Mouse (Mus musculus) brown adipose tissue, adult 24 weeks (tissue): ENCODE measurements at regions not wholly inside any gene's neighbourhood (a gene's known extent, or its start where the extent isn't known, plus 50 kb on each side); places are given as distances from the start of the nearest gene placed in this dataset.

Source experiments
- H3K27ac ChIP-seq: fragments of 200-500 bp; replicated peaks from 2 replicates; pipeline ENCODE4 v1.5.1; 2012; ENCODE audit warnings: low read depth, mild to moderate bottlenecking, low read length
- H3K4me1 ChIP-seq: fragments of 200-500 bp; 2 replicates; pipeline ENCODE4 v1.6.1; 2012; ENCODE audit warnings: low read length, mixed read lengths; ENCODE audit not compliant: control insufficient read depth, insufficient read depth, insufficient read length
- H3K4me3 ChIP-seq: fragments of 200-500 bp; 2 replicates; pipeline ENCODE4 v1.5.1; 2012; ENCODE audit warnings: low read depth, mild to moderate bottlenecking, low read length, moderate library complexity; ENCODE audit not compliant: insufficient read depth

DNA sequence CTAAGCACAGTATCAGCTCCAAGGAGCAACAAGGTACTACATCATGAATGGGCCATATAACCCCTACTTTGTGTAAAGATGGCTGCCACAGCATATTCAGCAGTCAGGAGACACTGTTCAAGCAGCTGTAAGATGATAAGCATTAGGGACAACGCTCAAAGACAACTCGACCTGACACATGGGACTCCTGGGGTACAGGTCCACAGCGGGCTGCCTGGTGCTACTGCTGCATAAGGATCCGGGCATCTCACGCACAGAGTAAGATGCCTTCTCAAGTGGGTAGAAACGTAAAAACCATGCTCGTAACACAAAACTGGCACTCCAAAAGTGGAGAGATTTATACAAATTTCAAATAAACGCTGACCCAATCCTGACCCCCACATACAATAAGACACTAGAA is 171.7 kb upstream of the Smim15 start:
- Histone ChIP-seq H3K4me1 (peaks cover 8% of the 10 kb centered on the region), H3K27ac (no peak overlapping the region), H3K4me3 (no peak overlapping the region)

- no peak overlapping the region for H3K4me3 ChIP-seq
- peaks cover 10% of the 10 kb centered on the region for H3K4me1 ChIP-seq
- H3K27ac ChIP-seq: no peak overlapping the region
These were observed 172.1 kb upstream of the Smim15 start for GRCm38 (mm10) chr13:107872137-107872536.

DNA sequence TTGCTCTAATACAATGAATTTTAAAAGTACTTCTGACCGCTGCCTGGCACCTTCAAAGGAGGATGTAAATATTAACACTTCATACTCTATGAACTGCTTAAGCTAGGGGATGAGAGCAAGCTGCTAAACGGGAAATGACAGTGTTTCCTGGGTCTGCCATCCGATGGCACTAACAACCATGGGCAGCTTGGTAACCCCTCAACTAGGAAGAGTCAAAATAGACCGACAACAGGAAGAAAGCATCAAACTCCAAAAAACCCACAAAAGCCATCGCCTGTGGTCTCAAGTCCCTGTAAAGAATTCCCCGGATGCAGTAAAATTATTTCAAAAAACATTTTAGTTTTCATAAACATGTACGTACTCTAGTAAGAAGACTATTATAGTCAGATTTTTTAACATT is 175.3 kb upstream of the Smim15 start:
- no peak overlapping the region for H3K4me3 ChIP-seq
- H3K4me1 ChIP-seq: peaks cover 12% of the 10 kb centered on the region
- no peak overlapping the region for H3K27ac ChIP-seq

DNA sequence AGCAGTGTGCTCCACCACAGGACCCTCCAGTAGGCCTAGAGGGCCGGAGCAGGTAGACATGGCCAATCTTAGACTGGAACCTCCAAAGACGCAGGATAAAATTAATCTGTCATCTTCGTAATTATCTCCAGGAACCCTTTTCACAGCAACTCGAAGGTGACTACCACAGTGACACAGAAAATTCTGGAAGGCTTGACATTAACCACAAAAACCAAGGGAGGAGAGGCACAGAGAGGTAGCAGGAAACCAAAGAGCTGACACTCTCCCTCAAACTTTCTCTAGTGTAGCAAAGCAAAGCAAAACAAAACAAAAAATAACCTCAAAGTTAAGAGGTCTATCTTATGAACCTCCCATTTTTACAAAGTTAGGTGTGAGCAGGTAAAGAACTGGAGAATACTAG is 177.4 kb upstream of the Smim15 start:
- Histone ChIP-seq H3K4me1 (0 out of 2 replicates have a peak, but pooled peaks cover 10% of the 10 kb centered on the region), H3K27ac (no peak overlapping the region), H3K4me3 (no peak overlapping the region)

DNA sequence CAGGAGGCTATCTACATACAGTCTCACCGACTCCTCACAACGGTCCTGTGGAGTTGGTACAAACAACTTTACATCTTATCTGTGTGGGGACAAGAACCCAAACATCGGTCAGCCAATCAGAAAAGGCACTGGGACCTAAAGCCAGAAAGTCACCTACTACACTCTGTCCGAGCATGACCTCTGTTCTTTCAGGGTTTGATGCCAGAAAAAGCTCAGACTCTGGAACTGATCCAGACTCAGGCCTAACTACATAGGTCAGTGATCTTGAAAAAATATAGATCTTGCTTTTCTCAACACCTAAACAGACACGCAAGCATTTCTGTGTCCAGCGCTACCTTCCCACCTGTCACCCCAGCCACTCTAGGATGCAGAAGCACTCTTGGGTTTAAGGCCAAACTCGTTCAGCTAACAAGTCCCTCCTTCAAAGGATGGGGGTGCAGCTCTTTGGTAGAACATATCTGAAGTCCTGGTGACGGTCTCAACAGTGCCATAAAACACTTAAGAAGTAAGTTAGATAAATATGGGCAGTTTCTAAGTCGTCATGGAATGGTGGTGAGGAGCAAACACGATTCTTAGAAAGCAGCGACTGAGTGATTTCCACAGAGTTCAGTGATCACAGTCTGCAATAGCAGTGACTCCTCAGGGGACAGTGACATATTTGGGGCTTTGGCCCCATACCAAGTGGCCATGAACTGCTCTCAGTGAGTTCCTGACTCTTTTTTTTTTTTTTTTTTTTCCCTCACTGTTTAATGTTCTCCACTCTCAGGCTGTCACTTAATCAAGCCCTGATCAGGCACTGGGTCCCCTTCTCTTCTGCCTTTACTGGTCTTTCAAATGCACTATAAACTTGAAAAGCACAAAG is 181.2 kb upstream of the Smim15 start:
- H3K4me3 ChIP-seq: no peak overlapping the region
- H3K4me1 ChIP-seq: 0 out of 2 replicates have a peak, but pooled peaks cover 6% of the 10 kb centered on the region
- H3K27ac ChIP-seq: no peak overlapping the region

DNA sequence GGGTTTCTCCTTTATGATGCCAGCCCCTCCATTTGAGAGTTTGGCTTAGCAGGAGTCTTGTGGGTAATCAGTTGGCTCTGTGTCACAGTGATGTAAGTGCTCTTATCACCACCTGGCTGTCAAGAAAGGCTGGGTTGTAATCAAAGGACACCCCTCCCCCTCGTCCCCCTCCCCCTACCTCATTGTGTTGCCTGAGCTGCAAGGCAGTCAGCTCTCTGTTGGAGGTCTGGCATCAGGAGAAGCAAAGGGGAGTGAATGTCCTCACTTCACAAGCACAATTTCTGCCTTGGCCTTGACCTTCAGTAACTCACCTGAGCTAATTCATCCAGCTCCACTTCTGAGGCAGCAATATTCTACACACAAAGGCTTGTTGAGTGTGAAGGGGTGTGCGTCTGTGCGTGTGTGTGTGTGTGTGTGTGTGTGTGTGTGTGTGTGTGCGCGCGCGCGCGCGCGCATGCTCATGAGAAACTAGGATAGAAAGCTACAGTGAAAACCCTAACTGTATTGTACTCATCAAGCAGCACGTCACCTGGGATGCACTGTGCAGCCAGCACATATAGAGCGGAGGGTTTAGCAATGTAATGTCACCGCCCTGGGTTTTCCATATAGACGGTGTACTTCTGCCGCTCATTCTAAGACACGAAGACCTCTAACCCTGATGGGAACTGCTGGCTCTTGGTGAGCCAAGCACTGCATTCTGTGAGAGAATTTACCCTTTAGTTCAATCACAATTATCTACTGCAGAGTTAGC is 182.7 kb upstream of the Smim15 start:
- Histone ChIP-seq H3K27ac (no peak overlapping the region), H3K4me1 (0 out of 2 replicates have a peak, but pooled peaks cover under 1% of the 10 kb centered on the region), H3K4me3 (no peak overlapping the region)

GRCm38 (mm10) chr13:107857043-107857755 is 187.0 kb upstream of the Smim15 start:
- Histone ChIP-seq H3K27ac (no peak overlapping the region), H3K4me3 (no peak overlapping the region)

GRCm38 (mm10) chr13:107850907-107851560 is 193.2 kb upstream of the Smim15 start:
- H3K27ac ChIP-seq: no peak overlapping the region
- peaks cover 12% of the 10 kb centered on the region for H3K4me1 ChIP-seq
- H3K4me3 ChIP-seq: no peak overlapping the region

More at GRCm38 (mm10) chr13:107857043-107857755, 187.0 kb upstream of the Smim15 start:
- peaks cover 6% of the 10 kb centered on the region; the same call in 1 of the 2 replicates for H3K4me1 ChIP-seq

GRCm38 (mm10) chr13:107848871-107849270 is 195.4 kb upstream of the Smim15 start:
- H3K4me1 ChIP-seq: peaks cover 17% of the 10 kb centered on the region

GRCm38 (mm10) chr13:107847179-107848012 is 196.8 kb upstream of the Smim15 start:
- peaks cover 22% of the 10 kb centered on the region for H3K4me1 ChIP-seq
- no peak overlapping the region for H3K27ac ChIP-seq
- H3K4me3 ChIP-seq: peak overlapping the region; percentile 21; the same call in 1 of the 2 replicates

More at GRCm38 (mm10) chr13:107848871-107849270, 195.4 kb upstream of the Smim15 start:
- Histone ChIP-seq H3K4me3 (no peak overlapping the region), H3K27ac (no peak overlapping the region)

DNA sequence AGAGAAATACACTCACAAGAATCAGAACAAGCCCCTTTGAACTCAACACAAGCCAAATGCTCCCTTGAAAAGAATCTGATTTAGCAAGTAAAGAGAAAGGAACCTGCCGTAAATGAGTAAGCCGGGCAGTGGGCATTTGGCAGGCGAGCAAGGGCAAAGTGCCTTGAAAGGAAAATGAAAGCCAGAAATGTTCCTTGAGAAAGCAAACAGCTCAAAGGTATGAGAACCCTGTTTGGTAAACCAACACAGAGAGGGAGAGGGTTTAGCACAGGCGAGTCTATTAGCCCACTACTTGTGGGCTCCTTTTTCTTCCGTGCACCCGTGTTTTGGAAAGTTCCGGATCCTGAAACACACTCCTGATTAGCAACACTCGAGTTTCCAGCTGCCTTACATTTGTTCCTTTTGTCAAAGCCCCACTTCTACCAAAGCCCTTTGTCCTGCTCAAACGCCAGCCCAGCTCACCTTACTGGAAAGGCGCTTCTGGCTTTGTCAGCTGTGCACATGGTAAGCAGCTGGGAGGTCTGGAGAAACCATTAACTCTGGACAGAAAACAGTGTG is 197.5 kb upstream of the Smim15 start:
- peaks cover 22% of the 10 kb centered on the region for H3K4me1 ChIP-seq
- peak overlapping the region; percentile 21; the same call in 1 of the 2 replicates for H3K4me3 ChIP-seq
- no peak overlapping the region for H3K27ac ChIP-seq

- no peak overlapping the region for H3K4me3 ChIP-seq
- H3K27ac ChIP-seq: no peak overlapping the region
- peaks cover 22% of the 10 kb centered on the region for H3K4me1 ChIP-seq
These were observed 198.4 kb upstream of the Smim15 start for GRCm38 (mm10) chr13:107845838-107846237.

DNA sequence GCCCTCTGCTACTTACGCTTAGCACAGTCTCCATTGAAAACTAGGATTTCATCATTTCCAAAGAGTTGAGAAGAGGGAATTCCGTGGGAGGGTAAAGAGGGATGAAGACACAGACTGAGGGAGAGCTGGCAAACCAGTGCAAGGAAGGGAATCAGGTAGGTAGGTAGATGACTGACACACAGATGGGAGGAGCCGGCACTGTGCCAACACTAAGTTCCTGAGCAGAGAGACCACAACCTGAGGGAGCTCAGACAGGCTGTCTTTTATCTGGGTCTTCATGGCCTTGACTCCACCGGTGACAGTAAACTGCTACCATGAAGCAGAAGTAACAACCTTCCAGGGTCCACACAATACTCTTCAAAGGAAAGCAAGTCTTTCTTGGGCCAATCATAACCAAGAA is 200.2 kb upstream of the Smim15 start:
- Histone ChIP-seq H3K4me3 (no peak overlapping the region), H3K4me1 (peaks cover 22% of the 10 kb centered on the region), H3K27ac (no peak overlapping the region)
